Mouse (Mus musculus): ENCODE data around the gene Lgals3.

Gene Lgals3

GRCm38 (mm10) chr14:47369741-47370140 lies 2.2 kb downstream of the Lgals3 start:
- DNase-seq (ENCODE audit: low spot score in 2 of 2): no peak

DNA sequence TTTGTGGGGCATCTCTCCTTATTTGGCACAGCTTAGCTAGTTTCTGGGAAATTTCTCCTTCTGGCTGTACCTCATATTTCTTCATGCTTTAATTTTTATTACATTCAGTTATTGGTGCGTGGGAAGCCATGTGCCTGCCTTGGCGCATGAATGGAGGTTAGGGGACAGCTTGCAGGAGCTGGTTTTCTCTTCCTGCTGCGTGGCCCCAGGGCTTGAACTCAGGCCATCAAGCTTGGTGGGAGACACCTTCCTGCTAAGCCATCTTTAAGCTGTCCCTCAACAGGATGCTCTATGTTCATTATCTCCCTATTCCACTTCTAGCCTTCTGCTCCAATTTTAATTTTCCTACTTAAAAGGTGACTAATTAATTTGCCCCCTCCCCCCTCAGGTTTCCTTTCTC lies 3.2 kb downstream of the Lgals3 start:
- DNase-seq (ENCODE audit: low spot score in 2 of 2): no peak

DNA sequence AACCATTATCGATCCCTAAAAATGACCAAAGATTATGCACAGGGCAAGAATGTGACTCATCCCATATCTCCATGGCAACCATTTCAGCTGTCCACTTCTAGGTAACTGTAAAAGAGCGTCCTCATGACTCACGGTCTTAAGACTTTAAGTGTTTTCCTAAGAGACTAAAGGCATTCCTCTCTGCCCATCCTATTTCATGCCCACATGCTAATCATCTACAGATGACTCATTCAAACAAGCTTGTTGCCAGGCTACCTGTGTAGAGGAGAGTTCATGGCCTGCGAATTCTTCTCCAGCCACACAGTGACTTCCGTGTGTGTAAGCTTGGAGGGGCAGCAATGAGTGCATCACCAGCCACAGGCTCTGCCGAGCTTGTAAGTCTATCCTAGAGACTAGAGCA lies 4.1 kb downstream of the Lgals3 start:
- DNase-seq (ENCODE audit: low spot score in 2 of 2): no peak

- no peak for DNase-seq (ENCODE audit: low spot score in 2 of 2)
Observed at GRCm38 (mm10) chr14:47373728-47374678, 6.5 kb downstream of the Lgals3 start.

DNA sequence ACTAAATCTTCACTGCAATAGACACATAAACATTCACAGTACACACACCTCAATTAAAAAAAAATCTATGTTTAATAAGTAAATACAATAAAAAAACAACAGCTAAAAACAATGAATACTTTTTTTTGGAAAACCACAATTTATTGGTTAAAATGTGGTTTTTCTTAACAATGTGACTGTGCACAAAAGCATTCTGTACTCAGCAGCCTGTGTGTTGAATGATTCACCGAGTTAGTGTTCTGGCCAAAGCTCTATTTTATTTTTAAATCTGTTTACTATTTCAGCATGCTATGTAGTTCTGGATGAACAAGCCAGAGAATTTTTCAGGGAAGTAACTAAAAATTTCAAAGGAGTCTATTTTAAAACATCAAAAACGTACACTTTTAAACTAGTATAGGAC lies 9.0 kb downstream of the Lgals3 start:
- no peak for DNase-seq (ENCODE audit: low spot score in 2 of 2)

DNA sequence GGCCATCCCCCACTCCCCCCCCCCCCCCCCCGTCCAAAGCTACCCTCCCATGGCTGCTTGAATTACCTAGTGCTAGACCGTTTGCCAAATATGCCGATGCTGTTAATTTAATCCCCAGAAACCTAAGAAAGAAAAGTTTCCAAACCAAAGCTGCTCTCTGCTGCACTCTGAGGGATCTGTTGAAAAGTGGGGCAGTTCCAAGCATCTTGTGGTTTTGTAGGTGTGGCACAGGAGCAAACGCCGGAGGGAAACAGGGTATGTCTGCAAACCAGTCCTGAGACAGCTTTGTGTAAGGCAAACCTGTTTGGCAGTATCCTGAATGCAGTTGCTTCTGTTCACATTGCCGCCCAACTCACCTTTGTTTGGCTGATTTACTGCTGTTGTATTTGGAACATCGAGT lies 10.8 kb downstream of the Lgals3 start:
- no peak for DNase-seq (ENCODE audit: low spot score in 2 of 2)

DNA sequence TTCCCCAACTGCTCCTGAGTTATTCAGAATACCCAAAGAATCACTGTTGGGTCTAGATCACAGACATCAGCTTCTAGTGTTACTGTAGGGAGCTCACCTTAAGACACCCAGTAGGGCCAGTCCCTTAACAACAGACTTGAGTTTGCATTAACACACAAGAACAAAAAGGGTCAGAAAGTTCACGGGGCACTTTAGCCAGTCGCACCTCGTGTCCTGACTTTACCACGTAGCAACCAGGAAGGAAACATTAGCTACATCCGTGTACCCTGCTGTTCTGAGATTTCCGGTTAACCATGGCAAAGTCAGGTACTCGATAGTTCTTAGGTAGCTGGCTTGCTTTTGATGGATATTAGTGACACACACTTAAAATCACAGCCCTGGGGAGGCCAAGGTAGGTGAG lies 16.4 kb downstream of the Lgals3 start:
- no peak for DNase-seq (ENCODE audit: low spot score in 2 of 2)

- DNase-seq (ENCODE audit: low spot score in 2 of 2): no peak
Observed at GRCm38 (mm10) chr14:47384653-47385052, 17.1 kb downstream of the Lgals3 start.

GRCm38 (mm10) chr14:47386125-47386524 lies 18.6 kb downstream of the Lgals3 start:
- DNase-seq (ENCODE audit: low spot score in 2 of 2): no peak

DNA sequence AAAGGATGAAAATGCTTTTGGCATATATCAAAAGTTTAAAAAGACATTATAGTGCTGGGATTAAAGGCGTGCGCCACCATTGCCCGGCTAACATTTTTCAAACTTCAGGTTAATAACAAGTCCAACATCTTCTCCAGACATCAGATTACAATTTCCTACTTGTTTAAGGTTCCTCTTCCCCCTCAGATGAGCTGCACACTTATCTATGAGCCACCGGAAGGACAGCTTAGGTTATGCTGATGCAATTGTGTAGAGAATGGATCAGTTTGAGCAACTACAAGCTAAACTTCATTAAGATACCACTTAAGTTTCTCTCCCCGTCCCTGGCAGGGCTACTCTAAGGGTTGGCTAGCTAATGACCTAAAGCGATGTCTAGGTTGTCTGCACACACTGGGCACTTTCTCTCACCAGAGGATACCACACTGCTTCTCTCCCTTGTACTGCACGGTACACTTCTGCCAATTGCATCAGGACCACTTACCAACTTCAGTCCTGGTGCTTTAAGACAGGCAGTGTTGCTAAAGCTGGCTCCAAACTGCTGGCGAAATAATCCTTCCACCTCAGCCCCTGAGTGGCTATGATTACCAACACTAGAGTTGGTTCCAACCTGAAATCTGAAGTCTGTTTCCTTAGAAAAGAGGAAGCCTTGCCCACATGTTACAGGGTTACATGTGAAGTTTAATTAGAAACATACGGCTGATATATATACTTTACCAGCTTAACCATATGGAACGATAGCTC lies 26.0 kb downstream of the Lgals3 start:
- DNase-seq (ENCODE audit: low spot score in 2 of 2): no peak

- no peak for DNase-seq (ENCODE audit: low spot score in 2 of 2)
Observed at GRCm38 (mm10) chr14:47395007-47395406, 27.5 kb downstream of the Lgals3 start.

DNA sequence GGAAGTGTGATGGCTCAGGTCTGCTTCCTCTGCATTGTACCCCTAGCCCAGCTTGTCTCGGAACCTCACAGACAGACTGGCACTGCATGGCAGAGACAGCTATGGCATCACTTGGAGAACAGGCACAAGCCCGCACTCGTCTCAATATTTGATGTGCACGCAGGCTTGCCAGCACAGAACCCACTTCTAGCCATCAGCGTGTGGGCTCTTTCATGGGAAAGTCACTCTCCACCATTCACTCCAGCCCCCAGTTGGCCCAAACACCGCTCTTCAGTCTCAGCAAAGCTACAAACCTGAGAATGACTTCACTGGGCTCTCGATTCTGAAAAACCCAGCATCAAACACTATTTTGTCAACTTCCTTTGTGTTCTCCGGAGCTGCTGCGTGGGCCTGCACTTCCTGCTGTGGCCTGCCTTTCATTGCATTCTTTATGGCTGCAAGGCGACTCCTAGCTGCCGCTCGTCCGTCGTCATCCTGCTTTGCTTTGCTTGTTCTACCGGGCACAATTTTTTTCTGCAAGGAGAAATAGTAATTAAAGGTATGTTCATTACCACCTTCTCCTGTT lies 28.0 kb downstream of the Lgals3 start:
- DNase-seq (ENCODE audit: low spot score in 2 of 2): no peak

DNA sequence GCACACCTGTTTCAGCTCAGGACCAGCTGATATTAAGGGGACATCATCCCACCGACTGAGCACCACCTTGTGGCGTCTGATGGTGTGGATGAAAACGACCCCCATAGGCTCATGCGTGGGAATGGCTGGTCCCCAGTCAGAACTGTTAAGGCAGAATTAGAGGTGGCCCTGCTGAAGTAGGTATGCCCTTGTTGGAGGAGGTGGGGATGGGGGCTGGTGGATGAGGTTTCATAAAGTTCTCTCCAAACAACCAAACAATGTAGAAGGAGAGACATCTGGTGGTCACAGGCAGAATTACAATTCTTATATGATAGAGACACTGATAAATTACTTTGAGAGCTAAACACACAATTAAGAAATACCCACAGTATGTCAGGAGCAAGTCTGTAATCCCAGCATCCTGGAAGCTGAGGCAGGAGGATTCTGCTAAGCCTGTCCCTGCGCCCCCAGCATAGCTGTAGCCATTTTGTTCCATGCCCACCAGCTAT lies 28.7 kb downstream of the Lgals3 start:
- DNase-seq (ENCODE audit: low spot score in 2 of 2): peak in 1 of 2 experiments; percentile 21

GRCm38 (mm10) chr14:47402735-47403134 lies 35.2 kb downstream of the Lgals3 start:
- no peak for DNase-seq (ENCODE audit: low spot score in 2 of 2)

GRCm38 (mm10) chr14:47406000-47406399 lies 38.4 kb downstream of the Lgals3 start:
- no peak for DNase-seq (ENCODE audit: low spot score in 2 of 2)

DNA sequence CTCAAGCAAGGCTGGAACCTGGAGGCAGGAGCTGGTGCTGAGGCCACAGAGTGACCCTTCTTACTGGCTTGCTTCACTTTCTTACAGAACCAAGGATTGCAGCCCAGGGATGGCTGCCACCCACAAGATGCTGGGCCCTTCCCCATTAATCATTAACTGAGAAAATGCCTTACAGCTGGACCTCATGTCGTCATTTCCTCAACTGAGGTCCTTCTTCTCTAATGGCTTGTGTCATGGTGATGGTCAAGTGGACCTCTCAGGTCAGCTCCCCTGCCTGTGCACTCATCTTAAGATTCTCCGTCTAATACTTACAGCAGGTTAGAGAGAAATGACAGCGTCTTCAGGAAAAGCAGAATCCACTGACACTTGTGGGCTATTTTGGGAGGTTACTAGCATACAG lies 49.8 kb downstream of the Lgals3 start:
- DNase-seq (ENCODE audit: low spot score in 2 of 2): no peak

DNA sequence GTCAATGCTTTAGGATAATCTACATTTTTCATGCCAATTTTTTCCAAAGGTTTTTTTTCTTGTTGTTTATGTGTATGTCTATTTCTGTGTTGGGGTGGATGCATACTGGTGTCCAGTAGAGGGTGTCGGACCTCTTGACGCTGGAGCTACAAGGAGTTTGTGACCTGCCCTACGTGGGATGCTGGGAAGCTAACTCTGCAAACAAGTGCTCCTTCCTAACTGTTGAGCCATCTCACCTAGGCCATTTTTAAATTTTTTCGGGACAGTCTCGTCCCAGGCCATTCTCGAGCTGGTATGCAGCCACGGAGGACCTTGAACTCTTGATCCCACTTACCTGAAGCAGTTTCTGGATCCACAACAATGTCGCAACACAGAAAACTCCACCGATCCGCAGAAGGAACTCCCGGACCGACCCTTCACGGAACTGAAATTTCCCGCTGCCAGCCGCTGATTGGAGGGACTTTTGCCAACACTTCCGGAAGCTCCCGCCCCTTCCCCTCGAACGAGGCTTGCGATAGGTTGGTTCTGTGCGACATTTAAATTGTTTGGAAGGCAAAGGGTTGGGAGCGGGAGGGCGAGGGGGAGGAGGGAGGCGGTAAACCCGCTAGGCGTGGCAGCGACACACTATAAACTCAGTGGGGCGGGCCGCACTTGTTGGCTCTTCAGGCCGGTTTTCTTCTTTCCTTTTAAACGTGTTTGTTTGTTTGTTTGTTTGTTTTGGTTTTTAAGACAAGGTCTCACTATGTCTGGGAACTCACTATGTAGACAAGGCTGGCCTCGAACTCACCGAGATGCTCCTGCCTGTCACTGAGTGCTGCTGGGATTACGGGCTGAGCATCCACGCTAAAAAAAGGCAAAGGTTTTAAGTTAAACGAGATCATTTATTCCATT lies 50.5 kb downstream of the Lgals3 start, which contains the start of gene Dlgap5:
TSS of gene Dlgap5 (minus strand) at position 633 of the 891 bp plus-strand sequence.
- peak; percentile 77 to 93 for DNase-seq (ENCODE audit: low spot score in 2 of 2)

DNA sequence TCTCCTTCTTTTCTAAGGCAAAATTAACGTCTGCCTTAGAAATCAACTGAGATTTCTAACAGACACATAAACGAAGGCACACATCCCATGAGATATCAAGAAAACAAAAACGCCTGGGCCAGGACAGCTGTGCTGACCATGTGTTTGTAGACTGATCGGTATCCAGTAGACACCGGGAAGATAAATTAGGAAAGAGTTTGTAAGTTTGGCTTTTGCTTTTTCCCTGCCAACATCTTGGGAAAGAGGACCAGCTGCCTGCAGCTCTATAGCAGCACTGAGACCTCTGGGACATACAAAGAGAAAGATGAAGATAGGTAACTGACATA lies 51.1 kb downstream of the Lgals3 start:
- no peak for DNase-seq (ENCODE audit: low spot score in 2 of 2)

- DNase-seq (ENCODE audit: low spot score in 2 of 2): no peak
Observed at GRCm38 (mm10) chr14:47419034-47419625, 51.6 kb downstream of the Lgals3 start.

DNA sequence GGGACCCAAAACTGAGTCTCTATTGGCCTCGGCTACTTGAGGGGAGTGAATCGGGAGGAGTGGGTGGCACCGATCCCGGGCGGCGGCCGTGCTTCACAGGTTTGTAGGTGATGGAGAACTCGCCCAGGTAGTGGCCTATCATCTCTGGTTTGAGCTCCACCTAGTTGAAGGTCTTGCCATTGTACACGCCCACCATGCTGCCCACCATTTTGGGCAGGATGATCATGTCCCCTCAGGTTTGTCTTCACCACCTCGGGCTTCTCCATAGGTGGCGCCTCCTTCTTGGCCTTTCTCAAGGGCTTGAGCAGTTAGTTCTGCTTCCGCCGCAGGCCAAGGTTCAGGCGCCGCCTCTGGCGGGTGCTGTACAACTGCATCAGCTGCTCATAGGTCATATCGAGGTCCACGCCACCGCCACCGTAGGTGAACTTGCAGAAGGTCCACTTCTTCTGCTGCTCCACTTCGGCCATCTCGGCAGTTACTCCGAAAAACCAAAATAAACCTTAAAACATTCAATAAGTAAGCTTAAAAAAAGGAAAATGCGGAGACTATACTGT lies 52.2 kb downstream of the Lgals3 start:
- DNase-seq (ENCODE audit: low spot score in 2 of 2): no peak

GRCm38 (mm10) chr14:47421606-47422005 lies 54.1 kb downstream of the Lgals3 start:
- DNase-seq (ENCODE audit: low spot score in 2 of 2): no peak

All from cerebellum, postnatal 4 days (tissue).